Mouse (Mus musculus): Measurements from ENCODE around the gene Rps27l. TPM values are rescaled to one million over a fixed set of nuclear protein-coding genes. Genes with fewer than 3 reads are reported as not detected.
A peak's percentile ranks its signal among the peaks of the same experiment; 100 is the strongest.

Gene Rps27l
- total RNA-seq, 1 experiment from 2014 or later = 89.9 TPM

GRCm38 (mm10) chr9:66971116-66971515 is 25.2 kb downstream of the Rps27l start:
- ATAC-seq (replicated peaks; ENCODE audit: insufficient number of reproducible peaks, low FRiP score, low TSS enrichment, poor library complexity, severe bottlenecking) = no peak

- ATAC-seq (replicated peaks; ENCODE audit: insufficient number of reproducible peaks, low FRiP score, low TSS enrichment, poor library complexity, severe bottlenecking) = peak; percentile 95
These were observed 28.9 kb downstream of the Rps27l start for GRCm38 (mm10) chr9:66974721-66975225.

GRCm38 (mm10) chr9:66975239-66975645 is 29.4 kb downstream of the Rps27l start, which contains the start of gene Lactb:
Lactb (minus strand) TSS chr9:66975484.
- peak; percentile 83 for ATAC-seq (replicated peaks; ENCODE audit: insufficient number of reproducible peaks, low FRiP score, low TSS enrichment, poor library complexity, severe bottlenecking)

- ATAC-seq (replicated peaks; ENCODE audit: insufficient number of reproducible peaks, low FRiP score, low TSS enrichment, poor library complexity, severe bottlenecking) = no peak
These were observed 31.2 kb downstream of the Rps27l start for GRCm38 (mm10) chr9:66977121-66977520.

GRCm38 (mm10) chr9:66977982-66978381 is 32.1 kb downstream of the Rps27l start:
- ATAC-seq (replicated peaks; ENCODE audit: insufficient number of reproducible peaks, low FRiP score, low TSS enrichment, poor library complexity, severe bottlenecking) = no peak

GRCm38 (mm10) chr9:66978468-66978867 is 32.6 kb downstream of the Rps27l start:
- ATAC-seq (replicated peaks; ENCODE audit: insufficient number of reproducible peaks, low FRiP score, low TSS enrichment, poor library complexity, severe bottlenecking) = no peak

- peak; percentile 77 for ATAC-seq (replicated peaks; ENCODE audit: insufficient number of reproducible peaks, low FRiP score, low TSS enrichment, poor library complexity, severe bottlenecking)
These were observed 34.6 kb downstream of the Rps27l start for GRCm38 (mm10) chr9:66980458-66980857.

- ATAC-seq (replicated peaks; ENCODE audit: insufficient number of reproducible peaks, low FRiP score, low TSS enrichment, poor library complexity, severe bottlenecking) = no peak
These were observed 36.2 kb downstream of the Rps27l start for GRCm38 (mm10) chr9:66982085-66982484.

GRCm38 (mm10) chr9:66985377-66985776 is 39.5 kb downstream of the Rps27l start:
- ATAC-seq (replicated peaks; ENCODE audit: insufficient number of reproducible peaks, low FRiP score, low TSS enrichment, poor library complexity, severe bottlenecking) = no peak

- no peak for ATAC-seq (replicated peaks; ENCODE audit: insufficient number of reproducible peaks, low FRiP score, low TSS enrichment, poor library complexity, severe bottlenecking)
These were observed 42.5 kb downstream of the Rps27l start for GRCm38 (mm10) chr9:66988198-66988887.

GRCm38 (mm10) chr9:66988888-66989414 is 43.1 kb downstream of the Rps27l start:
- ATAC-seq (replicated peaks; ENCODE audit: insufficient number of reproducible peaks, low FRiP score, low TSS enrichment, poor library complexity, severe bottlenecking) = no peak

- no peak for ATAC-seq (replicated peaks; ENCODE audit: insufficient number of reproducible peaks, low FRiP score, low TSS enrichment, poor library complexity, severe bottlenecking)
These were observed 43.7 kb downstream of the Rps27l start for GRCm38 (mm10) chr9:66989581-66989980.

GRCm38 (mm10) chr9:66990046-66990445 is 44.2 kb downstream of the Rps27l start:
- ATAC-seq (replicated peaks; ENCODE audit: insufficient number of reproducible peaks, low FRiP score, low TSS enrichment, poor library complexity, severe bottlenecking) = no peak

GRCm38 (mm10) chr9:66991021-66991749 is 45.3 kb downstream of the Rps27l start:
- no peak for ATAC-seq (replicated peaks; ENCODE audit: insufficient number of reproducible peaks, low FRiP score, low TSS enrichment, poor library complexity, severe bottlenecking)

GRCm38 (mm10) chr9:66991750-66992410 is 46.0 kb downstream of the Rps27l start:
- no peak for ATAC-seq (replicated peaks; ENCODE audit: insufficient number of reproducible peaks, low FRiP score, low TSS enrichment, poor library complexity, severe bottlenecking)

Other genes with a start within 250 kb of the Rps27l start
- gene Car12, start 232.4 kb upstream of the Rps27l start, total RNA-seq (2017) = 0.87 TPM in 1 of 3 replicates, not detected in the others
- 3.6 to 6.5 TPM (median 5.0 TPM) in 3 replicates for gene Aph1b, start 150.6 kb upstream of the Rps27l start, total RNA-seq (2017)
- not detected in 3 replicates for gene Gm10647, start 149.0 kb upstream of the Rps27l start, total RNA-seq (2017)
- gene Aph1c, start 111.4 kb upstream of the Rps27l start, total RNA-seq (2017) = 1.9 to 9.5 TPM (median 3.2 TPM) in 3 replicates
- 147 to 179 TPM (median 160 TPM) in 3 replicates for gene Rab8b, start 26.4 kb upstream of the Rps27l start, total RNA-seq (2017)
- 24.2 to 38.2 TPM (median 33.3 TPM) in 3 replicates for gene Lactb, start 29.4 kb downstream of the Rps27l start, total RNA-seq (2017)
- gene Tpm1, start 103.3 kb downstream of the Rps27l start, total RNA-seq (2017) = 29.4 to 78.0 TPM (median 49.1 TPM) in 3 replicates

All from monocyte, adult 5-6 weeks (primary cell).